Mouse (Mus musculus) forebrain, embryonic 11.5 days (tissue): ENCODE measurements around the gene Zfp281. TPM values are rescaled to one million over a fixed set of nuclear protein-coding genes. Genes with fewer than 3 reads are reported as not detected.

Experiments used
- ATAC-seq: fragments of 200-750 bp; cut with Nextera tagmentation; replicated peaks from 2 replicates; pipeline ENCODE4 v1.8.0; 2017; ENCODE audit warnings: moderate TSS enrichment; ENCODE audit not compliant: low FRiP score
- DNase-seq: peaks from one replicate; pipeline ENCODE4 v3.0.0-alpha.2; 2017; ENCODE audit warnings: low spot score
- H3K27ac ChIP-seq: fragments of 300-500 bp; sonication (generic); 2 replicates; pipeline ENCODE4 v1.5.1; 2014; ENCODE audit warnings: low read depth, low read length
- H3K27me3 ChIP-seq: fragments of 300-500 bp; sonication (generic); 2 replicates; pipeline ENCODE4 v1.6.1; 2014; ENCODE audit warnings: mild to moderate bottlenecking, low read length, mixed read lengths; ENCODE audit not compliant: control insufficient read depth, insufficient read depth
- H3K36me3 ChIP-seq: fragments of 300-500 bp; sonication (generic); 2 replicates; pipeline ENCODE4 v1.6.1; 2014; ENCODE audit warnings: mild to moderate bottlenecking, low read length, moderate library complexity, mixed read lengths; ENCODE audit not compliant: control insufficient read depth, insufficient read depth
- H3K4me1 ChIP-seq: fragments of 300-500 bp; sonication (generic); replicated peaks from 2 replicates; pipeline ENCODE4 v1.6.1; 2014; ENCODE audit warnings: low read length, mixed read lengths; ENCODE audit not compliant: control insufficient read depth, insufficient read depth
- H3K4me2 ChIP-seq: fragments of 300-500 bp; sonication (generic); 2 replicates; pipeline ENCODE4 v1.6.1; 2014; ENCODE audit warnings: low read depth, mild to moderate bottlenecking, low read length, moderate library complexity, mixed read lengths; ENCODE audit not compliant: severe bottlenecking
- H3K4me3 ChIP-seq: fragments of 300-500 bp; sonication (generic); 2 replicates; pipeline ENCODE4 v1.5.1; 2014; ENCODE audit warnings: low read depth, low read length
- H3K9ac ChIP-seq: fragments of 300-500 bp; sonication (generic); 2 replicates; pipeline ENCODE4 v1.6.1; 2014; ENCODE audit warnings: low read length
- H3K9me3 ChIP-seq: fragments of 300-500 bp; sonication (generic); 2 replicates; pipeline ENCODE4 v1.6.1; 2016; ENCODE audit warnings: low read length, mixed read lengths; ENCODE audit not compliant: control insufficient read depth
- WGBS: fragments of 180-500 bp; shearing (Covaris S2); extraction: QIAGEN DNeasy Blood & Tissue Kit; methylation state at CpG from one replicate; pipeline ENCODE4 v1.1.7; 2014; 5-methylcytosine and 5-hydroxymethylcytosine counted together
- polyA plus RNA-seq: library from polyadenylated mRNA; unstranded; fragments of >200 nt; fragmentation: Nextera tagmentation; extraction: Ambion mirVana; gene quantifications from 2 replicates; pipeline ENCODE4 v1.2.1, GENCODE M21; 2014

Gene Zfp281
- polyA plus RNA-seq, 1 experiment from 2014 or later = 35.6 TPM

- H3K4me1 ChIP-seq = peaks cover 3% of the 10 kb centered on the region; the same call in 1 of the 2 replicates
- H3K4me2 ChIP-seq = peak overlapping the region; percentile 78
- ATAC-seq = no peak
- no peaks in the 10 kb centered on the region for H3K27me3 ChIP-seq
- DNase-seq = no peak
- peak overlapping the region; percentile 93 for H3K4me3 ChIP-seq
- H3K36me3 ChIP-seq = peaks cover 16% of the 10 kb centered on the region; the same call in 1 of the 2 replicates
- 91% methylated on average over 7 of the region's 7 CpGs for WGBS
- H3K9ac ChIP-seq = peak overlapping the region; percentile 96; the same call in 1 of the 2 replicates
- no peak overlapping the region for H3K27ac ChIP-seq
- no peaks in the 10 kb centered on the region for H3K9me3 ChIP-seq
Measured at GRCm38 (mm10) chr1:136626141-136626540, 1.4 kb downstream of the Zfp281 start.

- peaks cover 16% of the 10 kb centered on the region; the same call in 1 of the 2 replicates for H3K36me3 ChIP-seq
- no peak overlapping the region for H3K9ac ChIP-seq
- H3K27me3 ChIP-seq = no peaks in the 10 kb centered on the region
- no peak overlapping the region; the same call in 1 of the 2 replicates for H3K4me2 ChIP-seq
- H3K4me3 ChIP-seq = no peak overlapping the region
- ATAC-seq = no peak
- no peaks in the 10 kb centered on the region for H3K9me3 ChIP-seq
- H3K27ac ChIP-seq = no peak overlapping the region
- H3K4me1 ChIP-seq = peaks cover 3% of the 10 kb centered on the region; the same call in 1 of the 2 replicates
- no peak for DNase-seq
- WGBS = 90% methylated on average over 5 of the region's 5 CpGs
Measured at GRCm38 (mm10) chr1:136626756-136627155, 2.1 kb downstream of the Zfp281 start.

GRCm38 (mm10) chr1:136627591-136627990, 2.9 kb downstream of the Zfp281 start:
- Histone ChIP-seq H3K4me3 (no peak overlapping the region), H3K27ac (no peak overlapping the region), H3K9ac (no peak overlapping the region), H3K4me1 (peaks cover 3% of the 10 kb centered on the region; the same call in 1 of the 2 replicates), H3K4me2 (peak overlapping the region; percentile 1; the same call in 1 of the 2 replicates), H3K27me3 (no peaks in the 10 kb centered on the region), H3K36me3 (peaks cover 16% of the 10 kb centered on the region; the same call in 1 of the 2 replicates), H3K9me3 (no peaks in the 10 kb centered on the region)
- no peak for DNase-seq
- WGBS = 91% methylated on average over 5 of the region's 5 CpGs
- ATAC-seq = no peak

DNA sequence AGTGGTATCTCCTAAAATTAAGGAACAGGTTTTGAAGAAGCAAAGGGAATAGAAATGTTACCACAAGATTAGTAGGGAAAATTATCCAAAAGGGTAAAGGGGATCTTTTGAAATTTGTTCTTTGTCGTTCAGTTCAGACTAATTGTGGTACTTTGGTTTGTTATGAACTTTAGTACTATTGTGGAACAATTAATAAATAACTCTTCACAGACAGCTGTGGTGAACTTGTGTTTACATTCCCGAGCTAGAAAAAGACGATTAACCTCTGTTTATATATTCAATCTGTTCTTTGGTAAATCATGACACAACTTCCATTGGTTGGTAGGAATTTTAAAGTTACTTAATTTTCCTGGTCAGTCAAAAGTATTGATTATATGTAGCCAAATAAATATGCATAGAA, 8.2 kb downstream of the Zfp281 start:
- H3K27ac ChIP-seq = no peak overlapping the region
- H3K27me3 ChIP-seq = no peaks in the 10 kb centered on the region
- 92% methylated on average over 3 of the region's 3 CpGs for WGBS
- H3K4me3 ChIP-seq = no peak overlapping the region
- no peaks in the 10 kb centered on the region for H3K4me1 ChIP-seq
- H3K9me3 ChIP-seq = no peaks in the 10 kb centered on the region
- H3K36me3 ChIP-seq = no peaks in the 10 kb centered on the region
- no peak for ATAC-seq
- no peak overlapping the region for H3K9ac ChIP-seq
- no peak overlapping the region for H3K4me2 ChIP-seq
- DNase-seq = no peak

DNA sequence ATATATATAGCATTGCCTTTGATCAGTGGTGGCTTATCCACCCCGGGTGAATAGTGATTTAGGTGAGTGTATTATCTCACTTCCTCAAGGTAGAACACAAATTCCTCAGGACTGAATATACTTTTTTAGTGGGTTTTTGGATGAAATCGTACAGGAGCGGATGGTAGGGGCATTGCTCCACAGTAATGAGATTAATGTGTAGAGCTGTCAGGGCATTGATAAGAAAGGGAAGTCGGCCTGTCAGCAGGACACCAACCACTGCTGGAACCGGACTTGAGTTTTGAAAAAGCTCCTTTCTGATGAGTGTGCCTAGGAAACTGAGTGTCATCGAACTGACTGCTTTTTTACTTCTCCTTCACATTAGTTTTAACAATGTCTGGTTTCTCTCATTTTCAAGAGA, 10.9 kb downstream of the Zfp281 start:
- Histone ChIP-seq H3K4me3 (no peak overlapping the region), H3K27ac (no peak overlapping the region), H3K27me3 (no peaks in the 10 kb centered on the region), H3K9me3 (no peaks in the 10 kb centered on the region), H3K36me3 (no peaks in the 10 kb centered on the region), H3K4me2 (no peak overlapping the region), H3K9ac (no peak overlapping the region), H3K4me1 (no peaks in the 10 kb centered on the region)
- 89% methylated on average over 6 of the region's 6 CpGs for WGBS
- no peak for ATAC-seq
- DNase-seq = no peak

DNA sequence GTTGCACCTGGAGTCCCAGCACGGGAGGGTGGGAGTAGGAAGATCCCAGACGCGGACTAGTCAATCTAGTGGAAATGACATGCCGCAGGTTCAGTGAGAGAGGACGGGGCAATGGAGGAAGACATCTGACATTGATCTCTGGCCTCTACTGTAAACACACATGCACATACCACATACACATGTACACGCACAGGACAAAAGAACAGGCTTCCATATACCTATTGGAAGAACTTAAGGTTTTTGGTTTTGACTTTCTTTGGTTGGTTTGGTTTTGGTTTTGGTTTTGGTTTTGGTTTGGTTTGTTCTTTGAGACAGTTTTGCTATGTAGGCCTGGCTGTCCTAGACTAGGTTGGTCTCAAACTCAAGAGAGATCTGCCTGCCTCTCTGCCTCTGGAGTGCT, 12.2 kb downstream of the Zfp281 start:
- WGBS = 95% methylated on average over 6 of the region's 6 CpGs
- Histone ChIP-seq H3K4me2 (no peak overlapping the region), H3K36me3 (no peaks in the 10 kb centered on the region), H3K27me3 (no peaks in the 10 kb centered on the region), H3K9ac (no peak overlapping the region), H3K4me1 (no peaks in the 10 kb centered on the region), H3K27ac (no peak overlapping the region), H3K4me3 (no peak overlapping the region), H3K9me3 (no peaks in the 10 kb centered on the region)
- DNase-seq = no peak
- ATAC-seq = no peak

DNA sequence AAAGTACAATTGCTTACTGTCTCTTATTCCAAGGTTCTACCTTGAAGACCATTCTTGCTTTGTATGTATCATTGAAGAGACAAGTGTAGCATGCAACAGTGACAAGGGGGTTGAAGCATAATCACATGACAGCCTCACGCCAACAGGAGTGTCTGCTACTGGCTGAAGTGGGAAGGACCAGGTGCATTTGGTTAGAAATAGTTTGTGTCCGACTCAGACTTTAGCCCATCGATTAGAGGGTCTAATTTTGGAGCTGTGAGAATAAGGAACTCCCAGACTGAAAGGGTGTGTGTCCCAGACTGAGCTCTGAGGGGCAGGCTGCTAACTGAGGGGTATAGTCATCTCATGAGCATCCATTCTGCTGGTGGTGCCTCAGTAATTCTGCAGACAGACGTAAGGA, 13.0 kb downstream of the Zfp281 start:
- Histone ChIP-seq H3K4me2 (no peak overlapping the region), H3K36me3 (no peaks in the 10 kb centered on the region), H3K4me1 (no peaks in the 10 kb centered on the region), H3K9ac (no peak overlapping the region), H3K27me3 (no peaks in the 10 kb centered on the region), H3K9me3 (no peaks in the 10 kb centered on the region), H3K27ac (no peak overlapping the region), H3K4me3 (no peak overlapping the region)
- ATAC-seq (no peak), DNase-seq (no peak)
- WGBS = 90% methylated on average over 4 of the region's 4 CpGs

DNA sequence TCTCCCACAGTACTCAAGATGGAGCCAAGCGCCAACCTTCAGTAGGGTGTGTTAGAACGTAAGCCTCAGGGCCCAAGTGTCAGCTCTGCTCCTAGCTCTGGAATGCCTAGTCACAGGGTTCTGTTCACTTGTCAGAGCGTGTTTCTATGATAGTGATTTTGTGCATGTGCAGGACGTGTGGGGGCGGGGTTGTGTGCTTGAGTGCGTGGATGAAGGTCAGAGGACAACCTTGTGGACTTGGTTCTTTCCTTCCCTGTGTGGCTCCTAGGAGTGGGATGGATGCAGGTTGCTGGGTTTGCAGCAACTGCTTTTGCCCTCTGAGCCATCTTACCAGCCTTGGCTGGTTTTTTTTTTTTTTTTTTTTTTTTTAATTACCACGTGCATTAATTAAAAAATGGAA, 13.5 kb downstream of the Zfp281 start:
- no peaks in the 10 kb centered on the region for H3K4me1 ChIP-seq
- no peaks in the 10 kb centered on the region for H3K9me3 ChIP-seq
- no peaks in the 10 kb centered on the region for H3K27me3 ChIP-seq
- no peak overlapping the region for H3K4me3 ChIP-seq
- H3K36me3 ChIP-seq = no peaks in the 10 kb centered on the region
- no peak overlapping the region for H3K9ac ChIP-seq
- no peak overlapping the region for H3K27ac ChIP-seq
- H3K4me2 ChIP-seq = no peak overlapping the region
- DNase-seq = no peak
- ATAC-seq = no peak
- WGBS = 98% methylated on average over 7 of the region's 7 CpGs

- no peak overlapping the region for H3K27ac ChIP-seq
- no peak overlapping the region for H3K4me3 ChIP-seq
- H3K4me2 ChIP-seq = no peak overlapping the region
- no peak for DNase-seq
- no peaks in the 10 kb centered on the region for H3K4me1 ChIP-seq
- no peaks in the 10 kb centered on the region for H3K36me3 ChIP-seq
- H3K9ac ChIP-seq = no peak overlapping the region
- ATAC-seq = no peak
- no peaks in the 10 kb centered on the region for H3K9me3 ChIP-seq
- 89% methylated on average over 5 of the region's 5 CpGs for WGBS
- H3K27me3 ChIP-seq = no peaks in the 10 kb centered on the region
Measured at GRCm38 (mm10) chr1:136638699-136639098, 14.0 kb downstream of the Zfp281 start.
